Mouse (Mus musculus) intestine, embryonic 15.5 days (tissue): Measurements from ENCODE around the gene Ppp3r1. TPM values are rescaled to one million over a fixed set of nuclear protein-coding genes. Genes with fewer than 3 reads are reported as not detected.

ENCODE experiments used
- ATAC-seq: fragments of 200-750 bp; cut with Nextera tagmentation; 2 replicates; pipeline ENCODE4 v1.8.0; 2017; ENCODE audit warnings: moderate TSS enrichment, moderate library complexity
- H3K27ac ChIP-seq: fragments of 300-500 bp; sonication (generic); 2 replicates; pipeline ENCODE4 v1.5.1; 2015; ENCODE audit warnings: mild to moderate bottlenecking, inconsistent platforms
- H3K27me3 ChIP-seq: fragments of 300-500 bp; sonication (generic); replicated peaks from 2 replicates; pipeline ENCODE4 v1.6.1; 2015; ENCODE audit warnings: inconsistent platforms
- H3K36me3 ChIP-seq: fragments of 300-500 bp; sonication (generic); 2 replicates; pipeline ENCODE4 v1.6.1; 2015; ENCODE audit warnings: inconsistent platforms
- H3K4me1 ChIP-seq: fragments of 300-500 bp; sonication (generic); replicated peaks from 2 replicates; pipeline ENCODE4 v1.6.1; 2015; ENCODE audit warnings: inconsistent platforms
- H3K4me2 ChIP-seq: fragments of 300-500 bp; sonication (generic); replicated peaks from 2 replicates; pipeline ENCODE4 v1.6.1; 2015; ENCODE audit warnings: mild to moderate bottlenecking, inconsistent platforms
- H3K4me3 ChIP-seq: fragments of 300-500 bp; sonication (generic); replicated peaks from 2 replicates; pipeline ENCODE4 v1.5.1; 2015; ENCODE audit warnings: inconsistent platforms
- H3K9ac ChIP-seq: fragments of 300-500 bp; sonication (generic); 2 replicates; pipeline ENCODE4 v1.6.1; 2015; ENCODE audit warnings: inconsistent platforms
- H3K9me3 ChIP-seq: fragments of 300-500 bp; sonication (generic); 2 replicates; pipeline ENCODE4 v1.6.1; 2016; ENCODE audit warnings: inconsistent platforms
- WGBS: fragments of 180-500 bp; shearing (Covaris S2); methylation state at CpG from one replicate; pipeline ENCODE4 v1.1.7; 2015; 5-methylcytosine and 5-hydroxymethylcytosine counted together
- polyA plus RNA-seq: library from polyadenylated mRNA; unstranded; fragments of >200 nt; fragmentation: Nextera tagmentation; extraction: Ambion mirVana; gene quantifications from 2 replicates; pipeline ENCODE4 v1.2.1, GENCODE M21; 2015

Ppp3r1 gene
- polyA plus RNA-seq, 1 experiment from 2014 or later = 111 TPM

DNA sequence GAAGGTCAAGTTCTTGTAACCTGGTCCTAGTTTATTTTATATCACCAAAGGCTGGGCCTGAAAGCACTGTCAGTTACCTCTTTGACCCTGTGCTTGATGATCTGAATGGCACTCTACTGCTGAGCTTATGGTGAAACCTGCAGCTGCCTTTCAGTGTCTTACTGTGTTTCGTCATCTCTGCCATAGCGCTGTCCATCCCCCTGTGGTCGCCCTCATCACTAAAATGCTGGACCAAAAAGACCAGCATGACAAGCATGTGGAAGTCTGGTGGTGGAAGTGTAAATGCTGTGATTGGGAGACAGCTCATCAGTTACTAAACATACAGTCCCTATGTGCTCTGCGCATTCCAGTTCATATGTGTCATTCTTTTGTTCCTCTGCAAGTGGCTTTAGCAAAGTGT lies 13.2 kb downstream of the Ppp3r1 start:
- no peak overlapping the region for H3K27ac ChIP-seq
- H3K4me3 ChIP-seq = no peak overlapping the region
- ATAC-seq = no peak
- H3K4me2 ChIP-seq = no peak overlapping the region
- H3K4me1 ChIP-seq = 0 out of 2 replicates have a peak, but pooled peaks cover 3% of the 10 kb centered on the region
- H3K9me3 ChIP-seq = no peaks in the 10 kb centered on the region
- H3K27me3 ChIP-seq = no peaks in the 10 kb centered on the region
- 93% methylated on average over 4 of the region's 4 CpGs for WGBS
- H3K36me3 ChIP-seq = no peaks in the 10 kb centered on the region
- H3K9ac ChIP-seq = no peak overlapping the region

- 0 out of 2 replicates have a peak, but pooled peaks have one; percentile 31 for ATAC-seq
- H3K27ac ChIP-seq = no peak overlapping the region
- H3K27me3 ChIP-seq = no peaks in the 10 kb centered on the region
- no peak overlapping the region for H3K9ac ChIP-seq
- no peaks in the 10 kb centered on the region for H3K36me3 ChIP-seq
- no peaks in the 10 kb centered on the region for H3K4me1 ChIP-seq
- WGBS = 95% methylated on average over 1 of the region's 1 CpGs
- H3K9me3 ChIP-seq = no peaks in the 10 kb centered on the region
- H3K4me2 ChIP-seq = no peak overlapping the region
- H3K4me3 ChIP-seq = no peak overlapping the region
These were observed 17.6 kb downstream of the Ppp3r1 start for GRCm38 (mm10) chr11:17176638-17177037.

GRCm38 (mm10) chr11:17180753-17181152 lies 21.7 kb downstream of the Ppp3r1 start:
- H3K4me2 ChIP-seq = no peak overlapping the region
- H3K9me3 ChIP-seq = no peaks in the 10 kb centered on the region
- H3K27me3 ChIP-seq = no peaks in the 10 kb centered on the region
- no peaks in the 10 kb centered on the region for H3K4me1 ChIP-seq
- no peak overlapping the region for H3K27ac ChIP-seq
- H3K4me3 ChIP-seq = no peak overlapping the region
- 83% methylated on average over 3 of the region's 3 CpGs for WGBS
- no peaks in the 10 kb centered on the region for H3K36me3 ChIP-seq
- no peak for ATAC-seq
- H3K9ac ChIP-seq = no peak overlapping the region

GRCm38 (mm10) chr11:17181807-17182206 lies 22.7 kb downstream of the Ppp3r1 start, which contains the start of gene Wdr92:
TSS of gene Wdr92 (plus strand) at chr11:17182107.
- Histone ChIP-seq H3K9me3 (no peaks in the 10 kb centered on the region), H3K36me3 (no peaks in the 10 kb centered on the region), H3K4me2 (no peak within 1 kb of the TSS), H3K4me1 (no peaks in the 10 kb centered on the region), H3K4me3 (no peak within 1 kb of the TSS), H3K27ac (no peak within 1 kb of the TSS), H3K9ac (no peak within 1 kb of the TSS), H3K27me3 (no peaks in the 10 kb centered on the region)
- WGBS = 79% methylated on average over 3 of the region's 3 CpGs
- no peak for ATAC-seq

DNA sequence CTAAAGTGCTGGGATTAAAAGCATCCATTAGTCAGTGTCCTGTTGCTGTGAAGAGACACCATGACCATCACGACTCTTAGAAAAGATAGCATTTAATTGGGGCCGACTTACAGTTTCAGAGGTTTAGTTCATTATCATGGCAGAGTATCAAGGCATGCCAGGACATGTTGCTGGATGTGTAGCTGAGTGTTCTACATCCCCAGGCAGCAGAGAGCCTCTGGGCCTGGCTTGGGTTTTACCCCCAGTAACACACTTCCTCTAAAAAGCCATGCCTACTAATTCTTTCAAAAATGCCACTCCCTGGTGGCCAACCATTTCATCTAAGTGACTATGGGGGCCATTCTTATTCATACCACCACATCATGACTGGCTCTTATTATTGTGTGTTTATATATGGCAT lies 24.1 kb downstream of the Ppp3r1 start:
- Histone ChIP-seq H3K36me3 (no peaks in the 10 kb centered on the region), H3K4me3 (no peak overlapping the region), H3K4me2 (no peak overlapping the region), H3K27me3 (no peaks in the 10 kb centered on the region), H3K27ac (no peak overlapping the region), H3K9me3 (no peaks in the 10 kb centered on the region), H3K9ac (no peak overlapping the region), H3K4me1 (no peaks in the 10 kb centered on the region)
- ATAC-seq = no peak
- WGBS = 95% methylated on average over 2 of the region's 2 CpGs

DNA sequence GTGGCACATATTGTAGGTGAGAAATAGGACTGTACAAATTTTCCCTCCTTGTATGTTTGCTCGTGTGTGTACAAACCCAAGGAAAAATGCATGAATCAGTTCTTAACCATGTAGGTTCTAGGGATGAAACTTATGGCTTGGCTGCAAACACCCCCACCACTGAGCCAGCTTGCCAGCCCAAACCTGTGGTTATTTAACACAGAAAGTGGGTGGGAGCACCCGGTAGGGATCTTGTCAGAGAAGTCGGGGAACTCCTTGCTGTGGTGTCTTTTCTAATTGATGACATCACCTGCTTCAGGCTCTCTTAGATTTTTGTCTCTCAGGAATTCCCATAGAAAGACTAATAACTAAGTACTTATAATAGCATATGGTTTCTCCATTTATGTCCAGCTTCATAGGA lies 28.6 kb downstream of the Ppp3r1 start:
- Histone ChIP-seq H3K4me3 (no peak overlapping the region), H3K27me3 (no peaks in the 10 kb centered on the region), H3K9me3 (no peaks in the 10 kb centered on the region), H3K4me1 (no peaks in the 10 kb centered on the region), H3K36me3 (no peaks in the 10 kb centered on the region), H3K27ac (no peak overlapping the region), H3K9ac (no peak overlapping the region), H3K4me2 (no peak overlapping the region)
- ATAC-seq = no peak
- 84% methylated on average over 3 of the region's 3 CpGs for WGBS

DNA sequence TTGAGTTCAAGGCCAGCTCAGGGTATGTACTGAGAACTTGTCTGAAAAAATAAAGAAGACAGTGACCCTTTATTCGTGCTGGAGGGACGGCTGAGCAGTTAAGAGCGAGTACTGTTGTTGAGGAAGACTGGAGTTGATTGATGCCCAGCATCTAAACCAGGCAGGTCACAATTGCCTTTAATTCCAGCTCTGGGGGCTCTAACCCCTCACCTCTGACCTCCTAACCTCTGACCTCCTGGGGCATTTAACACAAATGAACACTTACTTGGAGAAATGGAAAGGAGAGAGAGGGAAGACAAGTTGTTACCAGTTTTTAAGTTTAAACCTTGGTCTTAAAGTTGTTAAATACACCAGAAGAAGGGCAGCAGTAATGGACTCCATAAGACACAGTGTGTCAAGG lies 29.7 kb downstream of the Ppp3r1 start:
- Histone ChIP-seq H3K9me3 (no peaks in the 10 kb centered on the region), H3K9ac (no peak overlapping the region), H3K4me2 (no peak overlapping the region), H3K36me3 (no peaks in the 10 kb centered on the region), H3K27me3 (no peaks in the 10 kb centered on the region), H3K4me1 (no peaks in the 10 kb centered on the region), H3K27ac (no peak overlapping the region), H3K4me3 (no peak overlapping the region)
- 61% methylated on average over 3 of the region's 3 CpGs for WGBS
- ATAC-seq = no peak

DNA sequence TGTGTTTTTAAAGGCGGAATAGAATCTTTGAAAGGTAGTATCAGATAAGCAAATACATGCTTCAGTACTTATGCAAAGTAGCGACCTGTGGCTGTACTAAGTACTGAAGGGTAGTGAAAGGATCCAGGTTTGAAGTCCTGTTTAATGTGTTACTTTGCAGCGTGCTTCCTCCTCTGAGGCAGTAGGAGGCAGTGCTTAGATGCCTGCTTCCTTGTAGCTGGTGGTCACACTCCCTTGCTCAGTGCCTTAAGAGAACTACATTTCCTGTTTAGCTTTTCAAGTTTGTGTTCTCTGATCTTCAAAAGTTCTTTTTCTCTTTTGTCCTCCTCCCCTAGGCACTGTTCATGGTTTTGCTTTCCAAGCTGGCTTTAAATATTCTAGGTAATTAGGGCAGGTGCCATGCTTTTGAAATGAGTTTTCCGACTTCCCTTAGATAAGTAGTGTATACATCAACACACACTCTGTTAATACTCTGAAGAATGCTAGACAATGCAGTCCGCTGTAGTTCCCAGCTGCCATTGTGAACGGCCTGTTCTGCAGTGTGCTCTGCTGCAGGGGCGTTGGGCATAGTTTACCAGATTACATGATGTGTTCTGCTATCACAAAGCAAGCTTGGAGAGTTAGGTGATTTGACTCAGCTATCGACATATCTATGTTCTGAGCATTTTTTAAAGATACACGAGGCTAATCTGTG lies 33.2 kb downstream of the Ppp3r1 start:
- Histone ChIP-seq H3K4me1 (no peaks in the 10 kb centered on the region), H3K4me2 (no peak overlapping the region), H3K36me3 (peaks cover 13% of the 10 kb centered on the region; the same call in 1 of the 2 replicates), H3K27me3 (no peaks in the 10 kb centered on the region), H3K9me3 (no peaks in the 10 kb centered on the region), H3K27ac (no peak overlapping the region), H3K9ac (no peak overlapping the region), H3K4me3 (no peak overlapping the region)
- WGBS = 83% methylated on average over 9 of the region's 9 CpGs
- ATAC-seq = peak; percentile 65; the same call in 1 of the 2 replicates

DNA sequence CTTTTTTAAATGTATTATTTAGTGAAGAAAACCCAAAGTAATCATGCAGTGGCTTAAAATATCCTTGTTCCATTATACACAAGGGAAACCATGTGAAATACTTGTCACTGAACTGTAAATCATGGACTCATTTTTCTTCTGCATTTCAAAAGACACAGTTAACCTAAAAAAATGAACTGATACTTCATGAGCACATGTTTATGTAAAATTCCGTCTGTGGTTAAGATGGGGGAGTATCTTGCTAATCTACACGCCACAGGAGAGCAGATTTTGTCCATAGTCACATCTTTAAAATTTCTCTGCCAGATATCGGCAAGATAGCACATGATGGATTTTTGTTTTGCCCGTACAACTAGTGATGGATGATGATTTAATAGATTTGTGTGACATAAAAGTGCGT lies 40.1 kb downstream of the Ppp3r1 start:
- H3K9me3 ChIP-seq = no peaks in the 10 kb centered on the region
- no peaks in the 10 kb centered on the region for H3K27me3 ChIP-seq
- H3K9ac ChIP-seq = no peak overlapping the region
- no peak overlapping the region for H3K27ac ChIP-seq
- WGBS = 83% methylated on average over 5 of the region's 5 CpGs
- H3K4me1 ChIP-seq = no peaks in the 10 kb centered on the region
- H3K36me3 ChIP-seq = peaks cover 22% of the 10 kb centered on the region; the same call in 1 of the 2 replicates
- no peak overlapping the region for H3K4me2 ChIP-seq
- no peak overlapping the region for H3K4me3 ChIP-seq
- ATAC-seq = no peak

DNA sequence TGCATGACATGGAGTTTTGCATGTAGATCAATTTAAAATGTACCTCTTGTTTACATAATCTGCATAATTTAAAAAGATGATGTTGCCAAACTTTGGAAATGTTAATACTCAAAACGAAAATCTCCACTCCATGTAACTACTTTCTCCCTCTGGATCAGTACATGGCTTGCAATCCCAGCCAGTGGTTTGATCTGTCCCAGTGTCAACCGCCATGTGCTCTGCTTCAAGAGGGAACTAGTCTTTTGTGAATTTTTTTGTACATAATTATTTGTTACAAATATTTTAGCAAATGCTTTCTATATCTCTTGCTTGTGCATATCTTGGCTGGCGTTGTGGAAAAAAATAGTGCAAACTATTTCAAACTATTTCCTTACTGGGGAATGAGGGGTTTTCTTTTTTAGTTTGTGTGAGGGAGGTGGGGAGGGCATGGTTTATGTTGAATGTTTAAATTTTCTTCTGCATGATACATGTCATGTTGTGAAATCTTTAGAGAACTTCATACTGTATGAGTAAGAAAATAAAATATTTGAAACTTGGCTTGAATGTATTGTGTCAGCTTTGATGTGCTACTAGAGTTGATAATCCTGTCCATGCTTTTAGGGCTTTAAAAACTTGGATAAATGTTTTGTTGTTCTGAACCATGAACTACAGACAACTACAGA lies 40.9 kb downstream of the Ppp3r1 start:
- H3K27ac ChIP-seq = no peak overlapping the region
- H3K27me3 ChIP-seq = no peaks in the 10 kb centered on the region
- H3K9ac ChIP-seq = no peak overlapping the region
- no peak overlapping the region for H3K4me2 ChIP-seq
- no peaks in the 10 kb centered on the region for H3K4me1 ChIP-seq
- peaks cover 22% of the 10 kb centered on the region; the same call in 1 of the 2 replicates for H3K36me3 ChIP-seq
- H3K9me3 ChIP-seq = no peaks in the 10 kb centered on the region
- ATAC-seq = no peak
- H3K4me3 ChIP-seq = no peak overlapping the region
- 89% methylated on average over 3 of the region's 3 CpGs for WGBS

GRCm38 (mm10) chr11:17200936-17201335 lies 41.9 kb downstream of the Ppp3r1 start:
- Histone ChIP-seq H3K4me1 (no peaks in the 10 kb centered on the region), H3K36me3 (peaks cover 15% of the 10 kb centered on the region; the same call in 1 of the 2 replicates), H3K27ac (no peak overlapping the region), H3K27me3 (no peaks in the 10 kb centered on the region), H3K4me3 (no peak overlapping the region), H3K9ac (no peak overlapping the region), H3K4me2 (no peak overlapping the region), H3K9me3 (no peaks in the 10 kb centered on the region)
- no peak for ATAC-seq
- 84% methylated on average over 4 of the region's 4 CpGs for WGBS

DNA sequence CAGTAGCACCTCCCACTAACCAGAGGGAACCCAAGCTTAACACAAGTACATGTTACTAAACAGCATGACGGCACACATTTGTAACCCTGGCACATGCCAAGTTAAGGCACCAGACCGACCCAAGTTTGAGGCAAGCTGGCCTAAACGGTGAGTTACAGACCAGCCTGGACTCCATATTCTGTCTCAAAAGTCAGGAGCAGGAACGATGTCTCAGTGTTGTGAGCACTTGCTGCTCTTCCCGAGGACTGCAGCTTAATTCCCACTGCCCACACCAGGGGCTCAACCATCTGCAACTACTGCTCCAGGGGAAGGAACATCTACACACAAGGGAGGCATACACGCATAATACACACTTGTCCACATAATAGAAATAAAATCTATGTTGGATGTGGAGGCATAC lies 43.4 kb downstream of the Ppp3r1 start:
- Histone ChIP-seq H3K36me3 (peaks cover 10% of the 10 kb centered on the region), H3K9me3 (no peaks in the 10 kb centered on the region), H3K9ac (no peak overlapping the region), H3K4me1 (no peaks in the 10 kb centered on the region), H3K27ac (no peak overlapping the region), H3K4me3 (no peak overlapping the region), H3K27me3 (no peaks in the 10 kb centered on the region), H3K4me2 (no peak overlapping the region)
- WGBS = 91% methylated on average over 6 of the region's 6 CpGs
- ATAC-seq = no peak
